Mouse (Mus musculus): ENCODE results near the gene Rgp1. TPM values are rescaled to one million over a fixed set of nuclear protein-coding genes. Genes with fewer than 3 reads are reported as not detected.
"Not testable (repeated sequence)": the region's sequence is repeated elsewhere in the genome, so short reads cannot be mapped to it uniquely, and the experiment has no call there.

The Rgp1 gene
- 10 to 100 TPM; 12.4 to 13.5 (median 12.6) TPM for polyA plus RNA-seq (2017; shearing (Covaris generic))

DNA sequence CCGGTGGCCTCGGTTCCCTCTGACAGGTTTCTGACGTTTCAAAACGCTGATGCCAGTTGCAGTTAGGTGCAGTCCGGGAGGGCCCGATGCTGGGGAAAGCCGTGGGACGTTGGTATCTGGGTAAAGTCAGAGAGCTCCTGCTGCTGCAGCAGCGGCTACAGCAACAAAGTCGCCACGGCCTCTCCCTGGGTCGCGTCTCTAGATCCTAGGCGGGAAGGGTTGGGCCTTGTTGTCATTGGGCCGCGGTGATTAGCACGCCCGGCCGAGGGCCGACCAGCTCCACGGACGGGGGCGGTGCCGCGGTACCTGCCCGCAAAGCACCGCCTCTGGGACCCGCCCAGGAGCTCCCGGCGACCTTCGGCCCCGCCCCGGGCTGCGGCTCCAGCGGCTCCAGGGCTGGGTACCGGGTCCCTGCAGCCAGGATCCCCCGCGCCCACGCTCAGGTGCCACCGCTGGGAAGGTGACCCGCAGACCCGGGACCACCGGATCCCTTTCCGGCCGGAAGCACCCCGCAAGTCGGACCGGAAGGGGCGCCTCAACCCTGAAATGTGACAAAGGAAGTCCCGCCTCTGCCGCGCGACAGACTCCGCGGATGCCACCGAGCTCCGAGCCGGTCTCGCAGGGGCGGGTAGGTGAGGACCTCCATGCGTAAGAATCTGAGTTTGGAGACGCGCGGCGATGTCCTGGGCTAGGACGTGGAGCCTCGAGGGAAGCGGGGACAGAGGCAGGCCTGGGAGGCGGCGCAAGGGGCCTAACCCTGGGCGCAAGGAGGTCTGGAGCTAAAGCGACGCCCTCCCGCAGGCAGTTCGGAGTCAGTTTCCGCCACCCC is at the start of gene Rgp1, which contains the start of gene Gba2:
Rgp1 (plus strand) TSS at position 340 of the 829 bp plus-strand sequence.
Gba2 (minus strand) TSS at position 498 of the 829 bp plus-strand sequence.
- peak; percentile 90 for ATAC-seq

DNA sequence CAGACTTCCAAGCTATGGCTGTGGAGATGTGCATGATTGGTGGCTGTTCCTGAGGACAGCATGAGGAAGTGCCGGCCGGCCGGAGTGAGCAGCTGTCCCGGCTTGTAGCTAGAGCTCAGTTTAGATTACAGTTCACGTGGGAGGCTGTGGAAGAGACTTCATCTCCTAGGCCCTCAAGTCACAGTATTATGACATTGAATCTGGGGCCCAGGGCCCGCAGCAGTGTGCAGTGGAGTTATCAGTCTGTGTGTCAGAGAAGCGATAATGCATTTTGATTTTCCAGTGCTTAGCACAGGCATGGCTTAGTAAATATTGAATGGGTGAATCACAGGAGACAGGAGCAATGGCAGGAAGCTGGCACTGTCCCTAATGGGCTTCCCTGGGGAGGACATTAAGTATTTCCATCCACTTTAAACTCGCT is 48.4 kb upstream of the Rgp1 start:
- no peak for ATAC-seq

DNA sequence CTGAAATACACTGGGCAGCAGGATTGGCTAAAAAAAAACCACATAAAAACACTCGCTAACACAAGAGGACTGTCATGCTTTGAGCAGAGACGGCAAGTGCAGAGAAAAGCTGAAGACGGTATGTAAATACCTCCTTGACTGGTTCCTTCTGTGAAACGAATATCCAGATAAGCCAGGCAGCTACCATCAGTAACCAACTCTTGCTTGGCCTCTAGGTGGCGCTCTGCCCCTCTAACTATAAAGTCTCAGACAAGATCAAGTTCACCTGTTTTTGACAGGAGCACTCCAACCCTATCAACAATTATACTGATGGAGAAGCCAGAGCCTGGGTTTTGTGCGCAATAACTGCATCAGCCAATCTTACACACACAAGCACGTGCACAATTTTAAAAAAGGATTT is 47.9 kb upstream of the Rgp1 start:
- ATAC-seq = peak; percentile 83

DNA sequence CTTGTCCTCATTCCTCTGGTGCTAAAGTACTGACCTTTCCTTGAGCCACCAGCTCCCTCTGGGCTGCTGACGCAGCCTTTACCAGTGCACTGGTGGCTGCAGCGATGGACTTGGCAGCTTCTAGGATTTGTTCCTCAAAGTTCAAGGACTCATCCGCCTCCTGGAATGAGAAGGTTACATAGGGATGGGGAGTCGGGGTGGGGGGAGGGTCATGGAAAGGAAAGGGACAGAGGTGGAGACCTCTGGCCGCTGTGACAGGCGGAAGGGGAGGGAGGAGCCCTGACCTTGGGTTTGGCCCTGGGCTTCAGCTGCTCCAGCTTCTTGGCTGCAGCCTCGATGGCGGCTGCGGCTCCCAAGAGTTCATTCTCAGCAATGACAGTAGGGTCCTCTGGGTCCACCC is 45.2 kb upstream of the Rgp1 start:
- ATAC-seq = no peak

DNA sequence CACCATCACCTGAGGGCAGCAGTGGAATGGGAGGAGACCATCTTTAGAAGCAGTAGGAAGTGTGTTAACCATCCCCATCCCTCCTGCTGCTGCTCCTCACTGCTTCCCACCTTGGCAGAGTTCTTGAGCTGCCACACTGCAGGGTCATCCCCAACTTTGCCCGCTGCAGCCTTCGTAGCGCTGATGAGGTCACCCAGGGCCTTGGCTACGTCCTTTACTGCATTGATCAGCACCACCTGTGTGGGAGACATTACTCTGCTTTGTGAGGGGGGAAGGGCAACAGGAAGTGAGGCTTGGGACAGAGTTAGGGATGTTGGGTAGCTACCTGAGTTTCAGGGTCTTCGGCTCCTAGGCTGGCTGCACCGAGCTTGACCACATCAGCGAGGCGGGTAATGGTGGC is 42.9 kb upstream of the Rgp1 start:
- ATAC-seq = no peak

DNA sequence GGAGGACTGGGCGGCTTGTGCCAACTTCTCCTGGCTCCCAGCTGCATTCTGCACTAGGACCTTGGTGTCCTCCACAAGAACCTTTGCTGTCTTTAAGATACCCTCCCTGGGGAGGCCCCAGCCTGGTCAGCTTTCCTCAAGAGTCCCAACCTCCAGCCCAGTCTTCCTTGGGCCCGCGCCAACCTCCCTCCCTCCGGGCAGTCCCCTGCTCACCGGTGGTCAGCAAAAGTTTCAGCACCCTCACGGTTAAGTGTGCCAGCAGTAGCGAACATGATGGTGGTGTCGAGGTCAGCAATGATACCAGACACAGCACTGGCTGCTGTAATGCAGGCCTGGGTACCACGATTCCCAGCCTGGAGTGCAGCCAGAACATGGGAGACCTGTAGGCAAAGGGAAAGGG is 42.5 kb upstream of the Rgp1 start:
- ATAC-seq = no peak

DNA sequence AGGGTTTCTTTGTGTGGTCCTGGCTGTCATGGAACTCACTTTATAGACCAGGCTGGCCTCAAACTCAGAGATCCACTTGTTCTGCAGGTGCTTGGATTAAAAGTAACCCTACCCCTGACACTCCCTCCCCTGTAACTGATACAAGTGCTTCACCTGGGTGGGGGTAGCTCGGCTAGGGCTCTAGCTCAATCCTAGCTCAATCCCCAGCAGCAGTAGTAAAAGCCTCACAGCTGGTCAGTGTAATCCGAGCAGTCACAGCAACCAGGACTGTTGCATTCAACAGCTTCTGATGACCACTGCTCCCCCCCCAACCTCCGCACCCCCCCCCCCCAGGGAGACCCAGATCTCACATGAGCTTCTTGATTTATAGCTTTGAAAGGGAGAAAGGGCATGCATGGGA is 36.5 kb upstream of the Rgp1 start:
- no peak for ATAC-seq

DNA sequence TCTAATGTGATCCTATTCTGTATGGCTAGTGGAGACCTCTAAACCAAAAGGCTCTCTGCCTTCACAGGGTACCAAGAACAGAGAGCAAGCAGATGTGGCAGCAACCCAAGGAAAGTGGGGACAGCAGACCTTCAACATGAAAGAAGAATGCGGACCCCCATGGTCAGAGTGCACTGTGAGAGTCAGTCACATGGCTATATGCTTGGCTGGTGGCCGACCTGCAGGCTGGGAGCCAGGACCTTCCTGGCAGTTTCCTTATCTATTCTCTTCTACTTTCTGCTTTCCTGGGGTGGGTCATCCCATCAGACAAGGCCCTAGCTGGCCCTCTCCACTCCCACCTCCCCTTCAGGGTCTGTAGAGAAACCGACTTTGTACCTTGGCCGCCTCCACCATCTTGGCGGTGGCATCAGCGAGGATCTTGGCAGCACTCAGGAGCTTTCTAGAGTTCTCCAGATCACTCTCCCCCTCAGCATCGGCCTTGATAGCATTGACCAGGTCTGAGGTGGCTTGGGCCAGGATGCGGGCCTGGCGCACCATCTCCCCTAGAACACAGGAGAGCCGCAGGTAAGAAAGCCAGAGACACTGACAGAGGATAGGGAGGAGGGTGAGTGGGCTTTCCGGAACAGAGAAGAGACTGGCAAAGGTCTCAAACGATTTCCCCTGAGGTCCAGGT is 32.0 kb upstream of the Rgp1 start:
- no peak for ATAC-seq

DNA sequence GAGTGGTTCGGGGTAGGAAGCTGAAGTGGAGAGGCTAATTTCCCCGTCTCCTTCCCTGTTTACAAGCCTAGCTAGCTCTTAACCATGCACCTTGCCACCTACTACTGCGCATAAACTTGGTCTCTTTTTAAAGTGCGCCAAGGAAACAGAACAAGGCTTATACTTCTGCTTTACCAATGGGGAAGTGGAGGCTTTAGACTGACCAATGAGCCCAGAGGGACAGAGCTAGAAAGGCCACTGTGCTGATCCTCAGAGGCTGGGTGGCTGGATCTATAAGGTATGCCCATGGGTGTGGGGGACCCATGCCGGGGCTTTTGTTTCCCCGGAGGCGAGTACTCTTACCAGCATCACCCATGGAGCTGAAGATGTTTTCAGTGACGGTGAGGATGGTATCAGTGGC is 31.4 kb upstream of the Rgp1 start:
- ATAC-seq = no peak

DNA sequence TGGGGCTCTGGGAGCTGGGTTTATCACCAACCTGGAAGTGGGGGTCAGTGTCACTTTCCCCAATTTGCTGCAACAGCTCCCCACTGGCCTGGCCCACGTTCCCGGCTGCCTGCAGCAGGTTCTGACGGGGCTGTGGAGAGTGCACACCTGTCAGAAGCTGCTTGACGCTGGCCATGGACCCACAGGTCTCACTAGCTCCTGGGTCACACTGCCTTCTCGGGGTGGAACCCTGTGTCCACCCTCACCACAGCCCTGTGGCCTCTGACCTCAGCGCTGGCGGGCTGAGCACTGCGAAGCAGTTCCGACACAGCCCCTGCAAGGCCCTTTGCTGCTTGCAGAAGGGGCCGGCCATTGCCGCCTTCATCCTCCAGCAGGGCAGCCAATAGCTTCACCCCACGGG is 29.5 kb upstream of the Rgp1 start:
- no peak for ATAC-seq

DNA sequence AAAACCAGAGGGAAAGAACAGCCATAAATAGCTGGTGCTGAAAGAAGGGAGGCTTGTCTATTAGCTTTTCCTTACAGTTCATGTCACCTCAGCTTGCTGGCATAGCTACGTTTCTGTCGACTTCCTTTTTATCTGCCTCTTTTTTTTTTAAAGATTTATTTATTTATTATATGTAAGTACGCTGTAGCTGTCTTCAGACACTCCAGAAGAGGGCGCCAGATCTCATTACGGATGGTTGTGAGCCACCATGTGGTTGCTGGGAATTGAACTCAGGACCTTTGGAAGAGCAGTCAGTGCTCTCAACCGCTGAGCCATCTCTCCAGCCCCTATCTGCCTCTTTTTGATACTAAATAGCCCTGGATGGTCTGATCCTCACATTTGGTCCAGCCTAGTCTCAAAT is 26.7 kb upstream of the Rgp1 start:
- not testable (repeated sequence) for ATAC-seq

DNA sequence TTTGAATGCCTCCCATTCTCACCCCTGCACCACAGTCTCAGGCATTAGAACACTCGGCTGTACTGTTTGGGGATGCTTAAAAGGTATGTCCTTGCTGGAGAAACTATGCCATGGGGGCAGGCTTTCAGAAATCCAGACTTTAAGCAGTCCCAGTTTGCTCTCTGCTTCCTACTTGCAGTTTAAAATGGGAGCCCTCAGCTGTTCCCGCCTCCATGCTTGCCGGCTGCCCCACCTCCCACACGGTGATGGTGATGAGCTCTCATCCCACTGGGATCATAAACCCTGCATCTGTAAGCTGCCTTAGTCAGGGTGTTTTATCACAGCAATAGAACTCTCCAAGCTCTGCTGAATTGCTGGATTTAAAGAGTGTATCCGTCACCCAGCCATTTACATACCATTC is 26.1 kb upstream of the Rgp1 start:
- ATAC-seq = no peak

DNA sequence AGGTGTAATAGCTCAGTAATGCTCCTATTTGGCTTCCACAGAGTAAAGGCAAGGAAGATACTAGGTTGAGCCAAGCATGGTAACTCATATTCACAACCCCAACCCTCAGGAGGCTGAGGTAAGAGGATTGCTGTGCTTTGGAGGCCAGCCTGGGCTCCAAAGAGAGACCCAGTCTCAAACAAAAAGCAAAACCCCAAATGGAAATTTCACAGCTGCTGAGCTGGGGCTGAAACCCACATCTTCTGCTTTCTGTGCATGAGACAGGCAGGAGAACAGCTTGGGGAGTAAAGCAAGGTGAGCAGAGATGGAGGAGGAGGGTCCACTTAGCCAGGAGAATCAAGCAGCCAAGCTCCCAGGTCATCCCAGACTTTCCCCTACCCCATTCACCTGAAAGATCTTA is 24.6 kb upstream of the Rgp1 start:
- ATAC-seq = no peak

DNA sequence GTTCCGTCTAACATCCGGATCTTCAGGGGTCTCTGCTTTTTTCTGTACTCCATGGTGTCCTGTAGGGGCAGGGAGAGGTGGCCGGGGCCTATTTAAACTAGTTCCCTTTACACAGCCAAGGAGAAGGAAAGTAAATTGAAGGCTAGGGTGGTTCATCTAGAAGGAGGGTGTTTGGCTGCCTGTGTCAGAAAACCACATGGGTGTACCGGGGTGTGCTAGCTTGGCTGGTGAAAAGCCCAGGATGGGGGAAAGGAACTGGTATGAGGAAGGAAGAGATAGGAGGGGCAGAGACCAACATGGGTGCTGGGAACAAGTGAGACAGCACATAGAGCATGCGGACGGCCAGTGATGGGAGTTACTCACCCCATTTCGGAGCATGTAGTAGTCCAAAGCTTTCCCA is 22.6 kb upstream of the Rgp1 start:
- ATAC-seq = no peak

DNA sequence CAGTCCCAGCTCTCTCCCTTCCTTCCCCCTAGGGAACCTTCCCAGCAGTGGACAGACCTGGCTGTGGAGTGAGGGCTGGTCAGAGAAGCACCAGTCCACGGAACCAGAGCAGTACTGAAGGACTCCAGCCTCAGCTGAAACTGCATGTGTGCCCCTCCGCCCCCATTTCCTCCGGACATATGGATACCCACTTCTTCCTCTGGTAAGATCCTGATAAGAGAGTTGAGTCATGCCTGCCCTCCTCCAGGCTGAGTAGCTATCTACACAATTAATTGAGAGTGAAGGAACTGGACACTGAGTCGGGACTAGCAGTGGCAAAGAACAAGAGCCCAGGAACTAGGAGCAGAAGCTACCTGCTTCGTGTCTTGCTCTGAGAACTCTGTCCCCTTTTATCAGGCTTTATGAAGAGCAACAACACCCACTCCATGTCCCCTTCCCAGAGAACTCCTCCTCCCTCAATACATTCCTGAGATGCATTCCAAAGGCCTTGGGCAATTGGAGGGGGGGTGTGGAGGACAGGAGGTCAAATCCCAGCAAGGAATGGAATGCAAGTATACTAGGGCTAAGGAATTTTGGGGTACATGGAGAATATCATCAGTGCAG is 20.4 kb upstream of the Rgp1 start:
- ATAC-seq = no peak

DNA sequence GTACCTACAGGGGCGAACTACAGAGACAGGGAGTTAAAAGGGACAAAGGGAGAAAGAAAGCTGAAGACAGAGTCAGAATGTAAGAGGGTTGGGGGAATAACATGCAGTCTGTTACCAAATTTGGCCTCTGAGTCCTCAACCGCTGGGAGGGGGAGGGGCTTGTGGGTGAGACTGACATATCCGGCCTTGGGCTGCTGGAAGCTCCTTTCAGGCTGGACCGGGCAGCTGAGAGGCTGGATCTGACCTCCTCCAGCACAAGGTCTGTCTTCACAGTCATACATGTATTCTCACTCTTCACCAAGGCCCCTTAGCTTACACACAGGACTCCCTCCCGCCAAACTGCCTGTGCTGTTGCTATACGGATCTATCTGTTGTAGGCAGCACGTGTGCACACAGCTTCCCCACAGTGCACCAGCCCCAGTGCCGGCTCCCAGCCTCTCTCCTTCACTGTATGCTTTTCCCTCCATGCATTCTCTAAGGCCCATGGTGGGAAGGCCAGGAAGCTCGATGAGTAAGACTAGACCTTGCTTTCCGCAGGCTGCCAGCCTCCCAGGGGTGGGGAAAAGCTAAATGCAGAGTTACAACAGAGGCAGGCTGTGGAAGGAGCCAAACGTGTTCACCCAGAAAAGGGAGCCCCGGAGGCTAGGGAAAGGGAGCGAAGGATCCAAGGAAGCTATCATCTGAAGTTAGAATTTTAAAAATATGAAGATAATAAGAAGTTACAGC is 19.7 kb upstream of the Rgp1 start:
- peak; percentile 33 for ATAC-seq

DNA sequence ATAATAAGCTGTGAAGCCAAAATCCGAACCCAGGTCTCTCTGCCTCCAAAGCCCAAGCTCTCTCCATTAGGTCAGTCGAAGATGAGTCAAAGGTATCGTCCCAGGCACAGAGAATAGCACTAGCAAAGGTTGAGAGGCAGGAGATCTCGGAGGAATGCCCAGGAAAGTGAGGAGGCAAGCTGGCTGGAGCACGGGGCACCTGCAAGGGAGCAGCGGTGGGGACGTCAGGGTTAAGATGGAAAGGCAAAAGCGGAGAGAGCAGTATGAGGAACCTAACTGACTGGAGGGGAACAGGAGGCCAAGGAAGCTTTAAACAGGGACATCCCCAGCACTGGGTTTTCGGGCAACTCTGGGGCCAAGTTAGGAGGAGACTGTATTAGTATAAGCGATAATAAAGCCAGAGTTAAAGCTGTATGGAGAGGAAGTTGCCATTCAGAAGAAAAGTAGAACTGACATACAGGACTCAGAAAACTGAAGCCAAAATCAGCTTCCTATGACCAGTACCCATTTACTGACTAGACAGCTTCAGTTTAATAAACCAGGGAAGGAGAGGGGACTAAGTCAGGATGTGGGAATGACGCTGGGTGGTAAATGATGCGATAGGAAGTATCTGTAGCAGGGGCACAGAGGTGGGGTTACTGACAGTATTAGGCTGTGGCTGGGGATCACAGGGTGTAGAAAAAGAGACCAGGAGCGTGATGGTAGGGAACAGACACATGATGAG is 18.8 kb upstream of the Rgp1 start:
- ATAC-seq = no peak

DNA sequence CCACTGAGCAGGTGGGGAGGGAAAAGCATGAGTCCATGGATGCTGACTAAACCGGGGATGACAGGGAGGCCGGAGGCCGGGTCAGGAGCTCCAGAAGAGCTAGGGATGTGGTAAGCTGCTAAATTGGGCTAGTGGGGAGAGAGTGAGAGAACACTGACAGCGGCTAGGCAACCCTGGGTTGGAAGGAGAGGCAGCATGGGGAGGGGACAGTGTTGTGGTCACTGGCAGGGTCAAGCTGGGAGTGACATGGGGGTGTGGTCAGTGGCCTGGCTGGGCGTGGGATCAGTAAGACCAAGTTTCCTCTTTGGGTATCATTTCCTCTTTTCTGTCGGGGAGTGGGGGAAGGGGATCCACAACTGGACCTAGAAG is 18.3 kb upstream of the Rgp1 start:
- ATAC-seq = no peak

DNA sequence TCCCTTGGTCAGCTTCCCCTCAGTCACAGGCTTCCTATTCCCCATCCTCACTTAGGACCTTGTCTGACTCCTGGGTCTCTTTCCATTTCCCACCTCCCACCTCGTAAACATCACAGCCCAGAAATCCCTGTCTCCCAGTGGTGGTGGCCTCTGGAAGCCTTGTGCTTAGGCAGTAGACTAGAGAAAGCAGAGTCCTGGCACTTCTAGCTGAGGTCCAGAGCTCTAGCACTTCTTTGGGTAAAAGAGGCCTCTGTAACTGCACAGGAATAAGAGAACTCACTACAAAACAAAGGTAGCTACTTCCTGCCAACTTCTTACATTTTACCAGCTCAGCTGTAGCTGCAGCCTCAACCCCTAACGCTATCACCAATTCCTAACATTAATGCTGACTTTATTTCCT is 17.5 kb upstream of the Rgp1 start:
- ATAC-seq = no peak

DNA sequence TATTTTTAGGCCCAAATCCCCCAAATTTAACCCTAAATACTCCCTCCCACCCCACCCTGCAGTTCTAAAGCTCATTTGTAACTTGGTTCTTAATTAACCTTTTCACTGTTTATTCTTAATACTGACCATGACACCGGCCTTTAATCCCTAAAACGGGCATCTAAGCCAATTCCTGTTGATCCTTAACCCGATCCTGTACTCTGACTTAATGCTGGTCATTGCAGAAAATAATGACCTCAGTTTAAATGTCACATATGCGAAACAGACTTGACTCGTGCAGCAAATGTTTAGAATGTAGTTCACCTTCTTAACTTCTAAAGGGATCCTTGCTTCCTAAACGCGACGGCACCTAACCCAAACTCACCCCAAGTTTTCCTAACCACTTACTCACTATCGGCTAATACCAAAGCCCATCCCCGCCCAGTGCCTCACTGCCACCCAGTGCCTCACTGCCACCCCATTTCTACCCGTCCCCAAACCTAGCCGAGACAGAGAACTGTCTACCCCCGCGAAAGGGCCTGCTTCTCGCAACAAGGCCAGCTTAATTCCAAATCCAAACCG is 17.0 kb upstream of the Rgp1 start:
- no peak for ATAC-seq

DNA sequence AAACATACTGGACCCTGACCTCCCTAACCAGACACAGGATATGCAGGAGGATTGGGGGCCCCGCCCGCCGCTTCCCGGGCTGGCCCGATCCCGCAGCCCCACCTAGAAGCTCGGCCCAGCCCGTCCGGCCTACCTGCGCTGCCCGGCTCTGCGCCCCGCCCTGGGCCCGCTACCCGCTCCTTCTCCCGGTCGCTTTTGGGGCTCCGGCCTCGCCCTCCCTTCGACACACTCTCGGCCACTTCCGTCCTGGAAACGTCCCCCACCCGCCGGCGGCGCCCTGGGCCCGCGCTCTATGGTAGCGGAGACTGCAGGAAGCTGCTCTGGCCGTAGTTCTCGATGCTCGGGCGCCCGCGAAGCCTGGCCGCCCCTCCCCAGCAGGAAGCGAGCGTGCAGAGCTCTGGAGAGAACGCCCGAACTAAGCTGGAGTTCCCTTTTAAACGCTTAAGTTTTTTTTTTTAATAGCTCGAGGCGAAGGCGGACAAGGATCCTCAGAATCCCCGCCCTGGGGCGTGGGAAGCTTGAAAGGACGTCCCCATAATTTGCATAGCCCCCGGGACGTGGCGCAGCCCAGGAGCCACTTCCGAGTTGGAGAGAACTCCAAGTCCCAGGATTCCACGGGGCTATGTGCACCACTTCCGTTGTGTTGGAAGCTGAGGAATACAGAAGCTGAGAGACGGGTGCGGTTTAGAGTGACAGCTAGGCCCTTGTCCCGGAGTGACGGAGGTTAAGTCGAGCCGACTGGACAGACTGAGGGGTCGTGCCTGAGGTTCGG is 16.3 kb upstream of the Rgp1 start, which contains the start of the genes Creb3 and Tln1:
Creb3 (plus strand) TSS at position 336 of the 772 bp plus-strand sequence.
Tln1 (minus strand) TSS at position 695 of the 772 bp plus-strand sequence.
- ATAC-seq = peak; percentile 85
